Mouse (Mus musculus): ENCODE measurements around the gene Arrdc2. TPM values are rescaled to one million over a fixed set of nuclear protein-coding genes. Genes with fewer than 3 reads are reported as not detected.
A peak's percentile ranks its signal among the peaks of the same experiment; 100 is the strongest.

Arrdc2 gene
- total RNA-seq, 2 experiments from 2014 or later = 11.3 to 11.4 TPM

DNA sequence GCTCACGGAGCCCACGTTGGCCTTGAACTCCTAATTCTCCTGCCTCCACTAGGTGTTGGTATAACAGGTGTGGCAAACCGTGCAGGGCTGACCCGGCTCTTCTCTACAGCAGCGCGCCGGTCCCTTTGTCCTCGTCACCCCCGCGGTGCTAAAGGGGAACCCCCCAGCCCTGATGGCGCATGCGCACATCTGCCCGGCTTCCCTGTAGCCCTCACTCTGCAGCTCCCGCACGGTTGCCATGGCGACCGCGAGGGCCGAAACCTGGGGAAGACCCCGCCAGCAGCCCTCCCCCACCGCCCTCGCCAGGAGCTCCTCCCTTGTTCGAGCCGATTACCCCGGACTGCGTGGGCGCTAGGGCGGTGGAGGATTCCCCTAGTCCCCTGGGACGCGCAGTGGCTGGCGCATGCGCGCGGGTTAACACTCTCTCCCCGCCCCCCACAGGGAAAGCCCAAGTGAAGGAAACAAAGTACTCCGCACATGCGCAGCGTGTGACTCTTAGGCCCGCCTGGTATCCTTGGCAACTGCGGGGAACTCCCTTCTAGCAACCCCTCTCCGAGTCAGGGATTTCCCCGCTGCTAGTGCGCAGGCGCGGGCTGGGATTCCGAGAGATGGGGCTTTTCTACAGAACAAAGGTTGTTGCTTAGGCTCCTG is 26.0 kb upstream of the Arrdc2 start:
- DNase-seq = peak; percentile 97 to 100
- intact Hi-C loops (cut with DNase I) = no loop called here

DNA sequence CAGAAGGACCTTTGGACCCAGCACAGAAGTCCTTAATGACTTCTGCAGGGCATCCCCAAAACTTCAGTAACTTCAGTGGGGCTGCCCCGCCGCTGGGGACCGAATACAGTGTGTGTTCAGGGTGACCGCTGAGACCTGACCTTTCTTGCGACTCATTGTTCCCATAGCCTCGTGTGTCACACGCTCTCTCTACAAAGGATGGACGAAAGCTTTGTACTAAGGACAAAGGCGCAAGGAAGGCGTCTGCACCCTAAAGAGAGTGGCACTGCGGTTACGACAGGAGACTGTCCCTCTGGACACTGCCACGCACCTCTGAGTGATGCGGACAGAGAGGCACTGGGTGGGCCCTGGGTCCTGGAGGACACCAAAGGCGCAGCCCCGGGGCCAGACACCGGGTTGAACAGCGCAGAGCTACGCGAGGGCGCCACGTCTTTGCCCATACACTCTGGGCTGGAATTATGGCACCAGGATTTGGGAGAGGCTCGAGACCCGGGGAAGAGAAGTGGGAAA is 25.2 kb upstream of the Arrdc2 start:
- intact Hi-C loops (cut with DNase I) = no loop called here
- DNase-seq = peak; percentile 35 to 50

GRCm38 (mm10) chr8:70863956-70864711 is 24.6 kb upstream of the Arrdc2 start:
- intact Hi-C loops (cut with DNase I) = no loop called here
- DNase-seq = peak; percentile 36 to 37

DNA sequence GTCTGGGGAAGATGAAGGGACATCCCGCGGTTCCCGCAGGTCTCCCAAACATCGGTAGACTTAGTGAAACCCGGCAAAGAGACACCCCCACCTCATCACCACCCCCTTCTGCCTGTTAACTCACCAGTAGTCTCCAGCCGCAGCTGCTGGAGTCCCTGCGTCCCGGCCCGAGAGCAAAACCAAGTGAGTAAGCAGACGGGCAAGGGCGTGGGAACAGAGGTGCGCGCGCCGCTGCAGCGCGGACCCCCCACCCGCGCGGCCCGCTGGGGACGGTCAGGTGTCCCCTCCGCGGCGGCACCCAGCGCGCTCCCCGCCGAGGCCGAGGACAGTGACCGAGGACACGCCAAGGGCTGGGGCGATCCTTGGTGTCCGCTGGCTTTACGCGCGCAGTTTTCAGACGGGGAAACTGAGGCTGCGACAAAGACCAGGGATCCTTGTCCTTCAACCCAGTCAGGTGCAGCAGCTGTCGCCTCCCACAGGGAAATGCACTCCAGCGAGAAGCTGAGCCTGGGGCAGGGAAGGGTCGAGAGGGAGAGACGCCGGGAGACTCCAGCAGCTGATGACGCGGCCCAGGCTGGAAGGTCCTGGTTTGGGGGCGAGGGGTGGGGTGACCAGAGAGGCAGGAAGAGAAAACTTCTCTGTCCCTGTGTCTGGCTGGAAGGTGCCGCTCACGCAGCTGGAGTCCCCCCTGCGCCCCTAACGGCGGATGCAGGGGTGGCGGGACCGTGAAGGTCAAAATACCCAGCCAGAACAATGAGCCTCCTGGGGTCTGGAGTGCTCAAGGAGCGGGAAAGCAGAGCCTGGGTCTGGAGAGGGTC is 23.5 kb upstream of the Arrdc2 start, which contains the start of gene Kcnn1:
Gene Kcnn1, minus strand, starts transcription at position 435 of the 818 bp plus-strand sequence.
- no peak for DNase-seq
- intact Hi-C loops (cut with DNase I) = no loop called here

GRCm38 (mm10) chr8:70857516-70857915 is 18.0 kb upstream of the Arrdc2 start:
- no peak for DNase-seq
- intact Hi-C loops (cut with DNase I) = no loop called here

- DNase-seq = peak; percentile 62 to 75
- intact Hi-C loops (cut with DNase I) = no loop called here
Measured at GRCm38 (mm10) chr8:70856541-70857197, 17.1 kb upstream of the Arrdc2 start.

DNA sequence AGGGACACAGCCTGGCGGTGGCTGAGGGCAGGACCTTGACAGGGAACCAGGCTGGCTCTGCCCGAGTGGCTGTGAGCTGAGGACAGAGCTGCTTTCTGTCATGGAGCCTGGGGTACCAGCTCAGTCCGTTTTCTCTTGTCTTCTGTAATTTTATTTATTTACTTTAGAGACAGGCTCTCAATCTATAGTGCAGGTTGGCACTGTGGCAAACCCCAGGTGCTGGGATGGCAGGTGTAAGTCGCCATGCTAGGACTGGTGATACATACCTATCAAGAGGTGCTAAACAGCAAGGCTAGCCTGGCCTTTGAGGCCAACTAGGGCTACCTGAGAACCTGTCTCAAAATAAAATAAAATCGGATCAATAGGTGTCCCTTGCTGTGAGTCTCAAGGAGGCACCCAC is 16.5 kb upstream of the Arrdc2 start:
- intact Hi-C loops (cut with DNase I) = no loop called here

DNA sequence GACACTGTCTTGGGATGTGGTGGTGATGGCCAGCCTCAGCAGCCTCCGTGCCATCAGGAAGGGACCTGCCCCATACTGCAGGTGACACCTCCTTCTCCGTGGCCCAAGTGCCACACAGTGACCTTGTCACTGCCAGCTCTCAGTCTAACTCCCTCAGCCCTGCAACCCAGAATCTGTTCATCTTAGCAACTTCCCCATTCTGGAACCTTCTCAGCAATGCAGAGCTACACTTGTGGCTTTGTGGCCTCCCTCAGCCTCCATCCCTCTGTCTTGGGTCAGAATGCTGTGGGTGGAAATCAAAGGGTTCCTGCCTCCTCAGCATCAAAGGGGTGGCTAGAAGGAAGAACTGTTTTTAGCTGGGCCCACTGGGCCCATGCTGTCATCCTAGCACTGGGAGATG is 14.3 kb upstream of the Arrdc2 start:
- intact Hi-C loops (cut with DNase I) = no loop called here
- no peak for DNase-seq

More for the DNA sequence above, 16.5 kb upstream of the Arrdc2 start:
- no peak for DNase-seq

DNA sequence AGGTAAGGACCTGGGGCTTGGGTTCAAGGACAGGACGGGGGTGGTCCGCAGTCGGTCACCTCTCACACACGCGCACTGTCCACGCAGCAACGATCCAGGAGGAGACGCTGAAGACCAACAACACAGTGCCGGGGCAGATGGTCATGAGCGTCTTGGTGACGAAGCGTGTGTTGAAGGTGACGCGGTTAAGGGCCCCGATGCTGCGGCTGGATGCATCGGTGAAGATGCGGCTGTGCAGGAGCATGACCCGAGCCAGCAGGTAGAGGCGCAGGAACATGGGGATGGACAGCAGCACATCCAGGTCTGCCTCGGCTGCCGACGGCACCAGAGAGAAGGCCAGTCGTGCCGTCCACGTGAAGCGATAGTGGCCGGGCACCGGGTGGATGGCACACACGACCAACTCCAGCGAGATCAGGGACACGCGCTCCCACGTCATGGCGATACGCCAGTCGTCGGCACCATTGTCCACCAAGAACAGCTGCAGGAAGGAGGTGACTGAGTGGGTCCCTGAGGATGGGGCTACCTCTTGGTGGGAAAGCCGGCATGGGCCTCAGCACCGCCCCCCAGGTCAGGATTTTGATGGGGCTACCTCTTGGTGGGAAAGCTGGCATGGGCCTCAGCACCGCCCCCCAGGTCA is 13.2 kb upstream of the Arrdc2 start:
- intact Hi-C loops (cut with DNase I) = no loop called here
- no peak for DNase-seq

- intact Hi-C loops (cut with DNase I) = no loop called here
- no peak for DNase-seq
Measured at GRCm38 (mm10) chr8:70851837-70852236, 12.3 kb upstream of the Arrdc2 start.

GRCm38 (mm10) chr8:70850947-70851346 is 11.4 kb upstream of the Arrdc2 start:
- no peak for DNase-seq
- intact Hi-C loops (cut with DNase I) = no loop called here

DNA sequence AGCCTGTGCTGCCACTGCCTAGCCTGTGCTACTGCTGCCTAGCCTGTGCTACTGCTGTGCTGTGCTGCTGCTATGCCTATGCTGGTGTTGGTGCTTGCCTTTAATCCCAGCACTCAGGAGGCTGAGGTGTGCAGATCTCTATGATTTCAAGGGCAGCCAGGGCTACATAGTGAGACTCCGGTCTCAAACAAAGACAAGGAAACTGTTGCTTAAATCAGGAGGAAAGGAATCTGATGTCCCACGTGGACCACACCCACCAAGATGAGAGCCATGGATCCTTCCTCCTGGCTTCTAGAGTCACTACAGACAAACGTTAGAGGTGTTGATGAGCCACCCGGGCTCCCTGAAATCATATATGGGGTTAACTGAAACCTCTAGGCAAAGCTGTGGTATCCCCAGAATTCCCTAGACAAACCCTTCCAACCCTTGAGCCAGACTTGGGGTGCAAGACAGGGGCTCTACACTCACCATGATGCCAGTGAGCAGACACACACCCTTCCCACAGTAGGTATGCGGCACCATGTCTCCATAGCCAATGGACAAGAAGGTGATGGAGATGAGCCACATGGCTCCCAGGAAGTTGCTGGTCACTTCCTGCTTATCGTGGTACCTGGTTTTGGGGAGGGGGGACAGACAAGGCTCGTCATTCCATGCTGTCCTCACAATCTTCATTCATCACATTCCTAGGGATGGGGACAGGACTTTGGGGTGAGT is 10.8 kb upstream of the Arrdc2 start:
- no peak for DNase-seq
- intact Hi-C loops (cut with DNase I) = no loop called here

DNA sequence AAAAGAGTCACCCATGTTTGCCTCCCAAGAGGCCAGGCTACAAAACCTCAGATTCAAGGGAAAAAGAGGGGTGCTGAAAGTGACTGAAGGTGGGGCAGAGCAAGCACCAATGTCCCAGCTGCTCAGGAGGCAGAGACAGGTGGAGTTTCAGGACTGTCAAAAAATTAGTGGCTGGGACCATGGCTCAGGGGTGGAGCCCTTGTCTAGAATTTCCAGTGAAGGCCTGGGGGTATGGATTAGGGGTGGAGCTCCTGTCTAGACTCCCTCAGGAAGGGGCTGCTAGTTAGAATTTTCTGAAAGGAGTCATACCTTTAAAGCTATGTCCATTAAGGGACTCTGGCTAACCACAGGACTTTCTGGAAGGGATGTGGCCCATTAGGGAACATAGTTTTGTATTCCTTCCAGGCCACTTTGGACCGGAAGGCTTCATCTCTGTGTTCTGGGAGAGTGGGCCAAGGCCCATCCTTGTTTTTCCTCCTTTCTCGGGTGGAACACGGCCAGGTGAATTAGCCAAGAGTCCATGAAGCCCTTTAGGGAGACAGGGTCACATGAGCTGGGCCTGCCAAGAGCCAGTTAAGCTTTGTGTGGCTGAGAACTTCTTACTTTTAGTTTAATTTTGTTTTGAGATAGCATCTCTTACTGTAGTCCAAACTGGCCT is 9.9 kb upstream of the Arrdc2 start:
- peak; percentile 45 to 62 for DNase-seq
- intact Hi-C loops (cut with DNase I) = no loop called here

DNA sequence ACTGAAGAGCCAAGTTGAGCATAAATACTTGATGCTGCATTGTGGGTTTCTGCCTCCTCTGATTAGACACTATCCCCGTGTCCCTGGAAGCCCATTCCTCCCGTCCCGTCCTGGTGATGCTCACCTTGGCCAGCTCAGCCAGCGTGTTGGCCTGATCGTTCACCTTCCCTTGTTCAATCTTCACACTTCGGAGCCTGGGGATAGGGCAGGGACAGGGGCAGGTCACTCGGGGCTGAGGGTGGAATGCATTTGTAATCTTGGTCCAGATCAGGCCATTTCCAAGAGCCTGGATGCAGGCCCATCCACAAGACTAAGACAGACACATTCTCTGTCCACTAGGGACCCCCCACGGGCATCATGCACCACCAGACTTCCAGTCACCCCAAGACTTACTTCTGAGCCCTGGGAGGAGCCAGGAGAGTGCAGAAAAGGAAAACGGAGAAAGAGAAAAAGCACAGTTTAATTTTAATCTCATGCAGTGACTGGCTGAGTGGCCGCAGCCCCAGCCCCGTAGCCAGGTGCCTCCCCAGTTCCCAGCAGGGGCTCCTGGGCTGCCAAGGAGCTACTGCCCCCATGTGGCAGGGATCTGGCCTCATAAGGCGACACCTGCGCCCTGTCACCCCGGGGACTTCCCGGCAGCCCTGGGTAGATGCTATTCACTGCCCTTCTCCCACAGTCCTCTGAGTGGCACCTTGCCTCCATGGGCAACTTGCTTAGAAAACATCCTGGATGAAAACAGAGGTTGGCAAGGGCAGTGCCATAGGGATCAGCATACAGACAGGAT is 7.0 kb upstream of the Arrdc2 start:
- intact Hi-C loops (cut with DNase I) = no loop called here
- DNase-seq = no peak

GRCm38 (mm10) chr8:70845108-70845507 is 5.6 kb upstream of the Arrdc2 start:
- DNase-seq = no peak
- intact Hi-C loops (cut with DNase I) = no loop called here

DNA sequence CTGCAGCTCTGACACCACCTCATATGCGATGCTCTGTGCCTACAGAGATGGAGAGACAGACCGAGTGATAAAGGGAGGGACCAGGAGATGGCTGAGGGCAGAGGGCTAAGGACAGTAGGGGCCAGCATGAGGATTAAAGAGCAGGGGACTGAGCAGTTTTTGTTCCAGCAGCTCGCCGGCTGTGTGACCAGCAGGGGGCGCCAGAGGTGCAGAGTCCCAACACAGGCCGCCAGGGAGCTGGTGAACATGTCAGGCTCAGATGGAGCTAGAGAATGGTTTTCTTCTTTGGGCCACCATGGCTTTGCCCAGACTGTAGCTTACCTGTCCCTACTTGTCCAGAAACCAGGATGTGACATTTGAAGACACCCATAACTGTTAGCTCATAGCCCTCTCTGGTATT is 5.0 kb upstream of the Arrdc2 start:
- intact Hi-C loops (cut with DNase I) = loop anchor here (1.0 to 5.0 kb wide), 3 partner anchors 25 to 126 kb away; partner anchors contain the start of gene Gm3336
- peak; percentile 89 to 93 for DNase-seq

- intact Hi-C loops (cut with DNase I) = loop anchor here (1.0 to 5.0 kb wide), 3 partner anchors 25 to 126 kb away; partner anchors contain the start of gene Gm3336
- DNase-seq = no peak
Measured at GRCm38 (mm10) chr8:70843941-70844340, 4.4 kb upstream of the Arrdc2 start.

DNA sequence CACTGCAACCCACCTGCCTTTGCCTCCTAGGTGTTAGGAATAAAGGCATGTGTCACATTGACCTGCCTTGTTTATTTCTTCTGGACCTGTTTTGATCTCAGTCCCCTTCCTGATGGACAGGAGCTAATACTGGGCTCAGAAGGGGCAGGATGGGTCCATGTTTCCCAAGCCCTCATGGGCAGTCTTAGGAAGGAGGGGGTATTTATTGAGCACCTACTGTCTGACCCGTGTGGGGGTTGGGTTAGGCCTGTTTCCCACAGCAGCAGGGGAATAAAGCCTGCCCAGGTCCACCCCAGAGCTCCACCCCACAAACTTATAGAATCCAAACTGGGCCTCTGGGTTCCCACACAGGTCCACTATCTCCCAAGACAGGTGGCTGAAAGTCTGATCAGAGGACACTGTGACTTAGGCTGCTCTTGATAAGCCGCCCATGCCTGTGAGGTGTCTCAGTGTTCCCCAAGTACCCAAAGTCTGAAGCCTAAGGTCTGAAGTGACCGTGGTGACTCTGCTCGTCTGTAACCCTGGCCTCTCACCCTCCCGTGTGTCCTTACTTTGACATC is 3.8 kb upstream of the Arrdc2 start:
- DNase-seq = no peak
- intact Hi-C loops (cut with DNase I) = loop anchor here (5.0 kb wide), 1 partner anchor 71 kb away; no protein-coding TSS in a partner anchor
